Mouse (Mus musculus) small intestine, adult 2 months (tissue): ENCODE data around the gene Ccs.

Experiments used
- CTCF ChIP-seq: fragments of 200-500 bp; IDR thresholded peaks from 2 replicates; pipeline ENCODE4 v1.5.1; 2012; ENCODE audit warnings: low read depth, mild to moderate bottlenecking, control low read depth, inconsistent platforms, low read length, moderate library complexity, mixed read lengths; ENCODE audit not compliant: insufficient replicate concordance, insufficient read length; ENCODE audit errors: extremely low read depth
- POLR2A ChIP-seq: fragments of 200-500 bp; IDR thresholded peaks from 2 replicates; pipeline ENCODE4 v1.6.1; 2012; ENCODE audit warnings: low read depth, mild to moderate bottlenecking, control low read depth, inconsistent platforms, low read length, moderate library complexity

DNA sequence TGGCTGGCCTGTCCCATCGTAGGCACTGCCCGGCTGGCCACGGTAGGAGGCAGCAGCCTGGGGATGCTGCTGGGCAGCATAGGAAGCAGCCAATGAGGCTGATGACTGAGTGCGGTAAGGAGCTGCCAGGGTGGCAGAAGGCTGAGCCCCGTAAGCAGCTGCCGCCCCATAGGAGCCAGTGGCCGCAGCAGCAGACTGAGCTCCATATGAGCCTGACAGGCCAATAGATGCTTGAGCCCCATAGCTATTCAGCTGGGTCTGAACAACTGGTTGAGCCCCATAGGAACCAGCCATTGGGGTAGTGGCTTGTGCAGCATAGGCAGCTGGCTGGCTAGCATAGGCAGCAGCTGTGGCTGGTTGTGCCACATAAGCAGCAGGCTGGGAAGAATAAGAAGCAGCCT, 36.4 kb downstream of the Ccs start:
- TF ChIP-seq POLR2A (no peak), CTCF (no peak)
